17 mouse cellular contexts compared by ENCODE assay signal in genomic region chr4:107681099-107681849, GRCm38 (mm10). TPM values are rescaled to one million over a fixed set of nuclear protein-coding genes. Genes with fewer than 3 reads are reported as not detected.
DNase-seq lines count a peak whose midpoint lies in the region; ATAC-seq lines count a peak whose summit lies in the region.
"Had no signal": no experiment of that assay in that cellular context is flagged by ENCODE, and none has a peak within 500 bp of the region (broad histone marks: within the 10 kb centered on the region; RNA-seq: fewer than 3 reads in every experiment).

No protein-coding gene starts in this region.

- peaks cover 16% of the 10 kb centered on the region for H3K4me1 ChIP-seq in forebrain, embryonic 16.5 days (replicated peaks; ENCODE audit: control insufficient read depth, insufficient read depth, low read length)
- peaks cover 14% of the 10 kb centered on the region for H3K4me1 ChIP-seq in neural tube, embryonic 11.5 days (ENCODE audit: control insufficient read depth, insufficient read depth, low read length)
- no peaks in the 10 kb centered on the region for H3K4me1 ChIP-seq in kidney, embryonic 14.5 days (ENCODE audit: control insufficient read depth, insufficient read depth, low read length)
- H3K4me1 ChIP-seq: heart, embryonic 15.5 days had no signal

- no peak overlapping the region for H3K9ac ChIP-seq in forebrain, embryonic 16.5 days (replicated peaks; ENCODE audit: low read depth, low read length)
- no peak overlapping the region for H3K9ac ChIP-seq in neural tube, embryonic 11.5 days (ENCODE audit: low read length)
- no peak overlapping the region for H3K9ac ChIP-seq in kidney, embryonic 14.5 days (ENCODE audit: low read depth, low read length)
- H3K9ac ChIP-seq: heart, embryonic 15.5 days had no signal

- intact Hi-C loops in gastrocnemius, postnatal 36 days (cut with DNase I), result no loop called here

- no peaks in the 10 kb centered on the region for H3K27me3 ChIP-seq in forebrain, embryonic 16.5 days (replicated peaks; ENCODE audit: control insufficient read depth, insufficient read depth, low read length)
- no peaks in the 10 kb centered on the region for H3K27me3 ChIP-seq in neural tube, embryonic 11.5 days (ENCODE audit: control insufficient read depth, insufficient read depth, low read length)
- H3K27me3 ChIP-seq in kidney, embryonic 14.5 days (ENCODE audit: control insufficient read depth, insufficient read depth, low read length), result no peaks in the 10 kb centered on the region; the same call in 1 of the 2 replicates

- peak; percentile 54 for ATAC-seq in forebrain, embryonic 16.5 days
- ATAC-seq in megakaryocyte, adult 5-6 weeks (ENCODE audit: poor library complexity, severe bottlenecking), result peak; percentile 80
- ATAC-seq in neural tube, embryonic 11.5 days (ENCODE audit: insufficient read depth, low FRiP score, low TSS enrichment), result peak; percentile 48
- ATAC-seq in kidney, embryonic 14.5 days (ENCODE audit: low FRiP score, low TSS enrichment), result no peak

- H3K4me3 ChIP-seq in forebrain, embryonic 16.5 days (replicated peaks; ENCODE audit: low read length), result no peak overlapping the region
- H3K4me3 ChIP-seq in neural tube, embryonic 11.5 days (ENCODE audit: low read depth, low read length), result no peak overlapping the region
- H3K4me3 ChIP-seq in kidney, embryonic 14.5 days (ENCODE audit: low read length), result no peak overlapping the region
- H3K4me3 ChIP-seq: gastrocnemius, adult 2 months; heart, embryonic 15.5 days had no signal

- peak; percentile 38 for DNase-seq in embryo, embryonic 11 days
- peak; percentile 25 for DNase-seq in neural tube, embryonic 11.5 days (ENCODE audit: low spot score)
- no peak for DNase-seq in gastrocnemius, postnatal 4 days (ENCODE audit: low spot score in 2 of 2)
- no peak for DNase-seq in gastrocnemius, postnatal 36 days
- no peak for DNase-seq in MN1 (ENCODE audit: low spot score)
- DNase-seq: cerebellum, adult 9-11 months; gastrocnemius, adult 2 months; kidney, adult 9 months; layer of hippocampus, adult 9-11 months; left cerebral cortex, postnatal 4 days; lung, adult 2 months; thymus, adult 18-20 months had no signal

- H3K4me2 ChIP-seq in forebrain, embryonic 16.5 days (ENCODE audit: low read length), result no peak overlapping the region
- H3K4me2 ChIP-seq in neural tube, embryonic 11.5 days (ENCODE audit: low read depth), result no peak overlapping the region
- no peak overlapping the region for H3K4me2 ChIP-seq in kidney, embryonic 14.5 days (replicated peaks; ENCODE audit: low read depth, low read length)
- H3K4me2 ChIP-seq: heart, embryonic 15.5 days had no signal

- H3K27ac ChIP-seq in forebrain, embryonic 16.5 days (ENCODE audit: low read length), result no peak overlapping the region
- H3K27ac ChIP-seq in neural tube, embryonic 11.5 days (ENCODE audit: low read depth, low read length), result peak overlapping the region; percentile 15
- H3K27ac ChIP-seq in kidney, embryonic 14.5 days (ENCODE audit: low read depth, low read length), result no peak overlapping the region
- H3K27ac ChIP-seq: gastrocnemius, adult 2 months; heart, embryonic 15.5 days had no signal

- 33% methylated on average over 9 of the region's 9 CpGs for WGBS in forebrain, embryonic 16.5 days
- WGBS in neural tube, embryonic 11.5 days, result 37% methylated on average over 9 of the region's 9 CpGs
- 30% methylated on average over 9 of the region's 9 CpGs for WGBS in kidney, embryonic 14.5 days

- no peaks in the 10 kb centered on the region for H3K9me3 ChIP-seq in forebrain, embryonic 16.5 days (ENCODE audit: control insufficient read depth, low read length)
- H3K9me3 ChIP-seq in neural tube, embryonic 11.5 days (ENCODE audit: control insufficient read depth, low read length), result no peaks in the 10 kb centered on the region
- no peaks in the 10 kb centered on the region for H3K9me3 ChIP-seq in kidney, embryonic 14.5 days (ENCODE audit: control insufficient read depth, low read length)
- H3K9me3 ChIP-seq: heart, embryonic 15.5 days had no signal

- no peaks in the 10 kb centered on the region for H3K36me3 ChIP-seq in forebrain, embryonic 16.5 days (ENCODE audit: control insufficient read depth, insufficient read depth)
- H3K36me3 ChIP-seq in neural tube, embryonic 11.5 days (ENCODE audit: control insufficient read depth, insufficient read depth, low read length), result no peaks in the 10 kb centered on the region
- no peaks in the 10 kb centered on the region for H3K36me3 ChIP-seq in kidney, embryonic 14.5 days (ENCODE audit: control insufficient read depth, insufficient read depth, low read length)
- H3K36me3 ChIP-seq: heart, embryonic 15.5 days had no signal

RNA-seq across cellular contexts. Expression of gene Dmrtb1, which starts 2.8 kb away (rescaled TPM):
- 8.2 and 18.0 TPM in 2 replicates for polyA plus RNA-seq in forebrain, embryonic 16.5 days (2015; fragmentation: Nextera tagmentation; extraction: Ambion mirVana)
- 0.39 TPM in 1 of 2 replicates, not detected in the other for total RNA-seq in megakaryocyte, adult 5-6 weeks (2015)
- not detected in 2 replicates for total RNA-seq in megakaryocyte, adult 5-6 weeks (2017)
- polyA plus RNA-seq in neural tube, embryonic 11.5 days (2014; fragmentation: Nextera tagmentation; extraction: Ambion mirVana), result 5.8 and 7.1 TPM in 2 replicates
- total RNA-seq in gastrocnemius, postnatal 4 days (2021), result not detected
- not detected for total RNA-seq in gastrocnemius, postnatal 36 days (2021)
- not detected in 2 replicates for polyA plus RNA-seq in kidney, embryonic 14.5 days (2014; fragmentation: Nextera tagmentation; extraction: Ambion mirVana)
- total RNA-seq: gastrocnemius, adult 2 months; MEL had no signal
- polyA plus RNA-seq: heart, embryonic 15.5 days; lung, adult 2 months had no signal

Comparison
In these comparisons a context has a peak if more than half of its experiments do, and no peak if none do; other contexts are left out.
1. DNase-seq: peak in embryo, embryonic 11 days (single experiment) and neural tube, embryonic 11.5 days (single experiment); none in gastrocnemius, postnatal 4 days (0 of 2), gastrocnemius, postnatal 36 days (0 of 2) and MN1 (single experiment).